Mouse (Mus musculus) spleen, adult 2 months (tissue): ENCODE measurements around the gene Tcp11x2.

ENCODE experiments used
- CTCF ChIP-seq: fragments of 200-500 bp; IDR thresholded peaks from 2 replicates; pipeline ENCODE4 v1.5.1; 2011; ENCODE audit warnings: mild to moderate bottlenecking, inconsistent platforms; ENCODE audit not compliant: insufficient read depth, insufficient read length, insufficient replicate concordance; ENCODE audit errors: extremely low read depth
- POLR2A ChIP-seq: fragments of 200-500 bp; IDR thresholded peaks from 2 replicates; pipeline ENCODE4 v1.6.1; 2011; ENCODE audit warnings: low read depth, low read length, inconsistent platforms

DNA sequence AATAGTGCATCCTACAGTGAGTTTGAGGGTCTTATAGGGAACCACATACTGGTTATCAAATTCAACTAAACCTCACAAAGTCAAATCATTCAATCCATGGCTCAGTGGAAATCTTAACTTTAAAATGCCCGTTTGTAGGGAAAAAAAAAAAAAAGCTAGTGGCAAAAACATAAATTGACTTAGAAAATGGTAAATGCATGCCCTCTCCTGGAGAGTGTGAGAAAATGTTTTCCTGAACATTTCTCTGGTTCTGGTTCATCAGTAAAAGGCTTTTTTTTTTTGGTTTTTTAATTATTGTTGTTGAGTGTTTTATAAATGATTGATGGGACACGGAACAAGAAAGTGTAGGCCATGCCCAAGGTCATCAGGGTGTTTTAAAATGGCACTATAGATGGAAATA is 10.8 kb upstream of the Tcp11x2 start:
- TF ChIP-seq CTCF: no peak
- TF ChIP-seq POLR2A: no peak
